Mouse (Mus musculus) brain, embryonic 18.5 days (tissue): Measurements from ENCODE around the gene Golga7b.

Experiments
- DNase-seq: peaks from one replicate; pipeline ENCODE4 v3.0.0-alpha.2; 2012; ENCODE audit warnings: low read depth, low spot score

Gene Golga7b

GRCm38 (mm10) chr19:42249976-42250914 is 2.9 kb downstream of the Golga7b start:
- DNase-seq, result no peak

DNA sequence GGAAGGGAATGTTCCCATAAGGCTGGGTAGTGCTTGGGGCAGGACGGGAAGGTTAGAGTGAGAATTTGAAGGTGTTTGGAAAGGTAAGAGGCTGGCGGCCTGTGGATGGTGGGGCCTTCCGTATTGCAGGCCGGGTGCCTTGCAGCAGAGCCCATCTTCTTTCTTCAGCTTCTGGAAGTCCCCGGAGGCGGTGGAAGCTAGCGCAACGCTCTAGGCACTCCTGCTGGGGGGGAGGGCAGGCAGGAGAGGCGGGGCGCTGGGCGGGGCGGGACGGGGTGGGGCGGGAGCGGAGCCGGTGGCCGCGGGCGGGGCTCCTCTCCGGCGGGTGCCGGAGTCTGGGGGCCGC is 8.0 kb downstream of the Golga7b start:
- no peak for DNase-seq

- DNase-seq, result no peak
These were observed 8.6 kb downstream of the Golga7b start for GRCm38 (mm10) chr19:42255784-42256610.

DNA sequence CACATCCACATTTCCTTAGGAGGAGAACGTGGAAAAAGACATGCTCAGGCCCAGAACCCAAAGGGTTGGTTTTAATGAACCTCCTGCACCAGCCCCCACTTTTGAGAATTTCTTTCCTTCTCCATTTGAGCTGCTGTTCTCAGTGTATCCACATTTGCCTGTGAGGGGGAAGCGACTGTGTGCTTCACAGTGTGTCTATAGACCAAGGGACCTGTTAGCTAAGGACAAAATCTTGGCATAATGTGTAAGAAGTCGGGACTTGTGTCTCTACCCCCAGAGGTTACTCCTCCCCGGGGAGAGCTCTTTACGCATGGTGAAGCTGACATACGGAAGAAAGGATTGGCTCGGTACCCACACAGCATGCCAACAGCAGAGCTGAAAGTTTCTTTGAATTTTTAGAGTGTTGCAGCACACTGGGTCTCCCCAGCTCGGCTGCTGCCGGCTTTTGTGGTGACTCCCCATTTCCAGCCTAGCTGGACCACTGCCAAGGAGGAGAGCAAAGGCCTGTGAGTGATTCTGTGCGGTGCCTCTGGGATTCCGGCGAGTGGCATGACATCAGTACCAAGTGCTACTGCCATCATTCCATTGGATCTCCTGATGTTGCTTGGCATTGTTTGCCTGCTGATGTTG is 9.4 kb downstream of the Golga7b start:
- no peak for DNase-seq

- no peak for DNase-seq
These were observed 9.9 kb downstream of the Golga7b start for GRCm38 (mm10) chr19:42257241-42257635.

DNA sequence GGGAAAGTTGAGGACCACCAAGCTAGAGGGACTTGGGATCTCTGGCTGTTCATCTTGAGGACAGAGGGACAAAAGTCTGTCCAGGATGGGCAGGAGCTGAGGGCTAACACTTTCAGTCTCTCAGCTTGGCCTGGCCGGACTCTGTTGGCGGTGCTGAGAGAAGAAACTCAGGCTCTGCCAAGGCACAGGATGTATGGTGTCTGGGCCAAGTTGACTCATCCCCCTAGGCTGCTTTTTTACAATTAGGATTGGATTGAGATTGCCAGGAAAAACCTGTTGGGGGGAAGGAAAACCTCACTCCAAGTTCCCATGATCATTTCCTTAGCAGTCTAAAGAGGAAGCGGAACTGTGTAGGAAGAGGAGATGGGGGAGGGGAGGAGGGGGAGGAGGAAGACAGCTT is 10.7 kb downstream of the Golga7b start:
- DNase-seq, result no peak

- DNase-seq, result no peak
These were observed 11.2 kb downstream of the Golga7b start for GRCm38 (mm10) chr19:42258596-42258995.

- DNase-seq, result no peak
These were observed 13.1 kb downstream of the Golga7b start for GRCm38 (mm10) chr19:42260486-42260885.

DNA sequence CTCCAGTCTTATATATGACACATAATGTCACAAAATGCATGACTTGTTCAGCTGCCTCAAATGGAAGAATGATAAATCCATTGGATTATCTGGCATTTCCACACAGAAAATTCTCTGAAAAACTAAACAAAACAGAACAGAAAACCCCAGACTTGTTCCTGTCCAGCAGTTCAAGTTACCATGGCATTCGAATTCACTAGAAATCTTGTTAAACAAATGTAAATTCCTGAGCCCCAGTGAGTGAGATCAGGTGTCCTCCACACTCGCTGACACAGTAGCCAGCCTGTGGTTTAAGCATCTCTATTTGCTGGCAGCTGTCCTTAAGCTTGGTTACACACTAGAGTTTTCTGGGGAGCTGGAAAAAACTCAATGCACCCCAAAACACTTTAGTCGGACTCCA is 16.1 kb downstream of the Golga7b start:
- DNase-seq, result no peak

DNA sequence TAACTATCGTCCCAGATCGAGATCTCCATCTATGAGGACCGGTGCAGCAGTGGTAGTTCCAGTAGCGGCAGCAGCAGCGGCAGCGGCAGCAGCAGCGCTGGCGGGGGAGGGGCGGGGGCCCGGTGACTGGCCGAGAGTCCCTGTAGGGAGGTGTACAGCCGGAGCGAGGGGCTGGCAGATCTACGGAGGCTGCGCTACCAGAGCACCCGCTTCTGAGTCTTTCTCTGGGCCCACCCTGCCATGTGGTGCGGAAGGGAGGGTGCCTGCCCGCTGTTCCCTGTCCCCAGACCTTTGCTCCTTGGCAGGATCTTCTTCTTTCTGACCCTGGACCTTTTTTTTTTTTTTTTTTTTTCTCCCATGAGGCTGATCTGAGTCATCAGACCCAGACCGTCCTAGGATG is 21.0 kb downstream of the Golga7b start:
- no peak for DNase-seq

GRCm38 (mm10) chr19:42270119-42270518 is 22.7 kb downstream of the Golga7b start:
- DNase-seq, result no peak

DNA sequence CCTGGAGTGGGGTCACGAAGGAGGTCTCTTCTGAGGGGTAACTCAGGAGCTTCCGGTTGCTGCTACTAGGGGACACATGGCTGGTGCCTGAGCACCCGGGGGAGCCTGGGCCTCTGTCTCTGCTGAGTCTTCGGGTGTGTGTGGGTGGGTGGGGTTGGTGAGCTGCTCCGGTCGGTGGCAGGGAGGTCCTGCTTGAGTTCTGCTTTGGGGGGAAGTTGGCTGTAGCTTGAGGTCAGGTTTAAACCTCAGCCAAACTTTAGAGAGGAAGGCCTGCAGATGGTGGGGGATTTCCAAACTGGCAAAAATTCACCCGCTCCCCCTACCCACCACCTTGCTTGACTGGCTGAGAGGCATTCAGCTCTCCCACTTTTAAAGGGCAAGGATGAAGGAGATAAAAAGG is 23.8 kb downstream of the Golga7b start:
- DNase-seq, result no peak

DNA sequence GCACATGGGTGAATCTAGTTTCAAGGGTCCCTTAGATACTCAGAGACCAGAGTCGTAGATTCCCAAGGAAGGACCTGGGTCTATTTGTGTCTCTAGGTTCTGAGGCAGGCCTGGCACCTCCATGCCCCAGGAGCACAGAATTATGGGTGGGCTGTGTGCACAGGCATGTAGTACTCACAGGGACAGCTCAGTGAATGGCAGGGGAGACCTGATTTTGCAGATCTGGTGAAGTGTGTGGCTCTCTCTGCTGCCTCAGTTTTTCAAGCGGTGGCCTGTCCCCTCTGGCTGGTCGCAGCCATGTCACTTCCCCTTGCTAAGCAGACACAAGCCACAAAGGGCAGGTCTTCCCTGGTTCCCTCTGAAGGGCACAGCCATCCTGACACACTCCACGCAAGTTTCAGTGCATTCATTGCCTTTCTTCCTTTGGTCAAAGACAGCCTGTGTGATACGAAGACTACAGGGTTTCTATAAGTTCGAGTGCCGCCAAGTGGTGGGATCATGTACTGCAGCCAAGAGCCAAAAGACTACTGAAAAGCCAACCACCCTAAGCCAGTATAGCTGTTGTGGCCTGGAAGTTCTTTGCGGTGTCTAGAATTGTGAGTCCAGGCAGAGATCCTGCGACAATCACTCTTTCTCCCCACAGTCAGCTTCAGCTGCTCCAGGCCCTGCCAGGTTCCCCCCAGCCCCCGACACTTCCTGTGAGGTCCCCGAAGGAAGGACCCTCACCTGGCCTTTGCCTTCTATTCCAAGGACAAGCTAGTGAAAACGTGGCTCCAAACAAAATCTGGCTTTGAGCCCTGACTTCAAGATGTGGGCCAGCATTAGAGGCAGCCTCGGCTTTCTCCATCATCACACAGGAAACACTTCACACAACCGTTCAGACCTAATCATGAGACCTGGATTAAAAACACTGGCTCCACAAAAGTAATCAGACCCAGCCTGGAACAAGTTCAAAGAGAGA is 24.9 kb downstream of the Golga7b start:
- no peak for DNase-seq

- no peak for DNase-seq
These were observed 29.9 kb downstream of the Golga7b start for GRCm38 (mm10) chr19:42277288-42277687.

- no peak for DNase-seq
These were observed 31.1 kb downstream of the Golga7b start for GRCm38 (mm10) chr19:42278461-42278860.

- no peak for DNase-seq
These were observed 32.2 kb downstream of the Golga7b start for GRCm38 (mm10) chr19:42279611-42280010.

DNA sequence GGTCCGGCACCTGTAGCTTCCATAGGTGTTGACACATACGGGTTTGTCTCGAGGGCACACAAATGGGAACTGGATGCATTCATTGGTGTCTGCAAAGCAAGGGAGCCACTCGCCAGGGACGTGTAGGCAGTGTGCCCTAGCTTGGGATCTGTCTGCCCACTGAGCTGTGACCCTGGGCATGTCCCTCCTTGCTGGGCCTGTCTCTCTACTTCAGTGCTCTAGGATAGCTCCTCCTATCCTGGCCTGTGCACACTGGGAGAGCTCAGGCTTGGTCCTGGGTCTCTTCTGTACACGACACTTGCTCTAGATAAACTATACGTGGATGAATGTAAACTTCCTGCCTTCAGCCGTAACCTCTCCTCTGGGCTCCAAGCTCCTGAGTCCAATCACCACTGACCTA is 36.8 kb downstream of the Golga7b start:
- no peak for DNase-seq

DNA sequence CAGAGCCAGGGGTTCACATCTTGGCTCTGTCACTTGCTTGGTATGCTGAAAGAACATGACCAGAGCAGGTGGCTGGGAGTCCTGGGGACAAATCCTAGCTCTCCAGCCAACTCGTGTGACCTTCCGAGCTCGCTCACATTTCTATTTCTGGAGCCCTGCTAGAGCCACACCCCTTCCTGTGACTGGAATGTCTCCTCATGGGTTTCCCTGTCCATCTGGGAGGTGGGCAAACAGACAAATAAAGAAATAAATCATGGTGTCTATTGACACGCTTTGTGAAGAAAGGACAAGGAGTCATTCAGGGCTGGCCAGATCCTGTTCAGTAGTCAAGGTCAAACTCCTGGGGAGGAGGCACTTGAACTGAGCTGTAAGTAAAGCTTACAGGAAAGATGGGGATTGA is 41.0 kb downstream of the Golga7b start:
- no peak for DNase-seq

- DNase-seq, result no peak
These were observed 43.7 kb downstream of the Golga7b start for GRCm38 (mm10) chr19:42290954-42291661.

DNA sequence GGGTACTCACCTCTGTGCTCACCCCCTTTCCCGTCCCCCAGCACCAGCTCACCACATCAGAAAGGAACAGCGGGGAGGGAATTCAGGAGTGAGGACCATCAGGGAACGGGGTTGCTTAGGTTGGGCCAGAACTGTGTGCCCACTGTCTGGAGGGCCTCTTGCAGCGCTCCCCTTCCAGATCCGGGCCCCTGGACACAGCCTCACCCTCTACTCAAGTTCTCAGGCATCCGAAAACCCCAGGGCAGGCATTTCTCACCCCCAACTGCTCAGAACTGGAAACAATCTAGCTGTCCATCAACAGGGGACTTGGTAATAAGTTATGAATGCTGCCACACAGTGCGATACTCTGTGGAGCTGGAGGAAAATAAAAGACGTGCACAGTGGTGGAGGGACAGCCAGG is 44.7 kb downstream of the Golga7b start:
- no peak for DNase-seq
